Mouse (Mus musculus): ENCODE measurements at regions not wholly inside any gene's neighbourhood (a gene's known extent, or its start where the extent isn't known, plus 50 kb on each side); places are given as distances from the start of the nearest gene placed in this dataset.

GRCm38 (mm10) chr16:39650616-39651015 is 333.5 kb upstream of the Lsamp start:
- ChIA-PET CTCF (no interaction called here), POLR2A (no interaction called here)

DNA sequence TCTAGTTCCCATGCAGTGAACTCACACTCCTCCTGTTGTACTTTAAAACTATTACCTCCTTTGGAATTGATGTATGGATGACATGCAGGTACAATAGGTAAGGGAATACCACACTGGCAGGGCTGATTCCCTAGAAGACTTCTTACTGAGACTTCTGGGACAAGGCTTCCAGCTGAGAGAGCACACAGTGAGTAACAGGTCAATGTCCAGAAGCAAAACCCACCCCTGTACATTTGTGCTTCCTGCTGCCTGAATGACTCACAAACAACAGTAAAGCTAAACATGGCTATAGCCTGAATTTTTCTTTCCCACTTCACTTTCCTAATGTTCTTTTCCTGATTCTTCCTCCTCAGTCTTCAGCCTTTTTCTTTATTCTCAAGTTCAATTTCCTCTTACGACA is 316.3 kb upstream of the Lsamp start:
- POLR2A ChIA-PET: no interaction called here
- CTCF ChIA-PET: no interaction called here

- ChIA-PET CTCF (no interaction called here), POLR2A (no interaction called here)
Measured at GRCm38 (mm10) chr16:39672096-39672985, 311.8 kb upstream of the Lsamp start.

GRCm38 (mm10) chr16:39675775-39676174 is 308.4 kb upstream of the Lsamp start:
- POLR2A ChIA-PET: no interaction called here
- CTCF ChIA-PET: no interaction called here

- ChIA-PET POLR2A (no interaction called here), CTCF (no interaction called here)
Measured at GRCm38 (mm10) chr16:39678285-39678684, 305.9 kb upstream of the Lsamp start.

DNA sequence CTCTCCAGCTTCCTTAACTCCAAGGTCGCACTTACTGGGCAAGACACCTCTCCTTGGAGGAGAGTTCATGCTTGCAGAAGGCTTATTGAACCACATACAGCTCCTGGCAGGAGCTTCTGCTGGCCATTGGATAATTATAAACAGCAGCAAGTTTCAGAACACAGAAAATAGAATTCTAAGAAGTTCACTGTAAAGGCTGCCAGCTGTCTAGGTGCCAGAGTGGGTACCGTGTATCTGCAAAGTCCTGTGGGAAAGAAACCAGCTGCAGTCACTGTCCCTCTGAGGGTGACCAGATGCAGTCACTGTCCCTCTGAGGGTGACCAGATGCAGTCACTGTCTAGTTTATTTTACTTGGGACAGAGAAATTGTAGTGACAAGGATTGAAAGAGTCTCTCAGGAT is 291.1 kb upstream of the Lsamp start:
- POLR2A ChIA-PET: no interaction called here
- CTCF ChIA-PET: no interaction called here

DNA sequence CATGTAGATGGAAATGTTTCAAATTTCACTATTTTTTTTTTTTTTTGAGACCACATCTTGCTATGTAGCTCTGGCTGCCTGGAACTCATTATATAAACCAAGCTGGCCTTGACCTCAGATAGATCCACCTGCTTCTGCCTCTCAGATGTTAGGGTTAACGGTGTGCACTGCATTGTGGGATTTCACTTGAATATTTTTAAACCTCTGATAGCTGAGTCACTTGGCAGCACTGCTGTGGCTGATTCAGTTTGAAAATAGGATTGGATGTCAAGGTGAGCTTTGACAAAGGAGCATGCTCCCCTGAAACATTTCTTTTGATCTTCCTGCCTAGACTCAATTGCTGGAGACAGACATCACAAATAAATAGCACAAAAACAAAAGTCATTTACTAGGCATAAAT is 288.3 kb upstream of the Lsamp start:
- ChIA-PET CTCF (no interaction called here), POLR2A (no interaction called here)

DNA sequence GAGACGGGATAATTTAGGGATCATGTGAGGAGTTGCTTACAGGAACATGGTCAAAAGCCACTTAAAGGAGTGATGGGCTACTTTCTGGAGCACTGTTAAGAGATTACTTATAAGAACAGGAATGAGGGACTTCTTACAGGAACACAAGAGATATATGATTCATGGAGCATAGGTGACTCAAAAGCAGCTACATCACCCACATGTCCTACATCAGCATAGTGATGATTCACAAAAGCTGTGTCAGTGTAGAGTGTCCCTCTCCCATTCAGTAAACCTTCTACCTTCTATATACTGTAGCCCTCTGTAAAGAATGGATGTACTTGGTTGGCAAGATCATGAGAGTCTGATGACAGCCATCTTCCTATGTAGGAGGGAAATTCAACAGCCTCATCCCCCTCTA is 285.0 kb upstream of the Lsamp start:
- CTCF ChIA-PET: no interaction called here
- POLR2A ChIA-PET: no interaction called here

DNA sequence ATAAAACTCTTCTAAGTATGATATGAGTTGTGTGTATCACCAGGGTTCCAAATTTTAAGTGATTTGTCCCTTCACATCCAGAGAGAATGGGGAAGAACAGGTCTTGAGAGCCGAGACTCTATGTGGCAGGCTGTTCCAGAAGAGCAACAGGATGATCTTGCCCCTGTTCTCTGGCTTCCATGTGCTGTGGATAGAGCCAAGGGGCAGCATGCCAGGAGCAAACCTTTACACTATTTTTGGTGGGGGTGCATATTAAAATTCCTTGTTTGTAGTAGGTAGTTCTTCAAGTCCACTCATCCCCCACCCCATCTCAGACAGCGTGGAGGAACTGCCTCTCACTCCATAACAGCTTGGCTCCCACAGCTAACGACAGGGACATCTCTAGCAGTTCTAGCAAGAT is 278.0 kb upstream of the Lsamp start:
- ChIA-PET CTCF (no interaction called here), POLR2A (no interaction called here)

GRCm38 (mm10) chr16:39709387-39710039 is 274.6 kb upstream of the Lsamp start:
- CTCF ChIA-PET: interaction anchor here in 1 of 4 experiments (0.7 kb wide), 1 partner anchor 1519 kb away, joined by 3 read pairs; no protein-coding TSS in a partner anchor
- POLR2A ChIA-PET: no interaction called here

GRCm38 (mm10) chr16:39727586-39727985 is 256.6 kb upstream of the Lsamp start:
- ChIA-PET CTCF (interaction anchor here in 1 of 4 experiments (0.6 kb wide), 1 partner anchor 619 kb away, joined by 3 read pairs; no protein-coding TSS in a partner anchor), POLR2A (no interaction called here)

GRCm38 (mm10) chr16:39746041-39746736 is 238.0 kb upstream of the Lsamp start:
- POLR2A ChIA-PET: no interaction called here
- CTCF ChIA-PET: interaction anchor here in 1 of 4 experiments (0.6 kb wide), 1 partner anchor 1256 kb away, joined by 3 read pairs; no protein-coding TSS in a partner anchor

GRCm38 (mm10) chr16:39751748-39752147 is 232.4 kb upstream of the Lsamp start:
- ChIA-PET POLR2A (no interaction called here), CTCF (interaction anchor here in 1 of 4 experiments (0.7 kb wide), 1 partner anchor 1357 kb away, joined by 4 read pairs; no protein-coding TSS in a partner anchor)

DNA sequence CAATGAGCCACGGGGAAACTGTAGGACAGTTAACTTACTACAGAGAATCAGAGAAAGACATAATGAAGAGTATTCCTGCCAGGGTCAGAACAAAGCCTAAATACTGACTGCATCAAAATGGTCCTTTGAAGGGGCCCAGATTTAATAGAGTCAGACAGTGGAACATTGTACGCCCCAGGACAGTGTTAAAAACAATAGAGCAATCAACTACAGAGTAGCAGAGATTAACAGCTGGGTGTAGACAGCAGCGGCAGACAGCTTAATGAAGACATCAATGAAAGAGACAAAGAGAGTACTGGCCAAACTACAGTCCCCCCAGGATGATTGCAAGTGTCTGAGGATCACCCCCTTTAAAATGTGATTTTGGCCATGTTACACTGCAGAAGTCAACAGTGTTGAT is 183.1 kb upstream of the Lsamp start:
- ChIA-PET POLR2A (no interaction called here), CTCF (no interaction called here)

DNA sequence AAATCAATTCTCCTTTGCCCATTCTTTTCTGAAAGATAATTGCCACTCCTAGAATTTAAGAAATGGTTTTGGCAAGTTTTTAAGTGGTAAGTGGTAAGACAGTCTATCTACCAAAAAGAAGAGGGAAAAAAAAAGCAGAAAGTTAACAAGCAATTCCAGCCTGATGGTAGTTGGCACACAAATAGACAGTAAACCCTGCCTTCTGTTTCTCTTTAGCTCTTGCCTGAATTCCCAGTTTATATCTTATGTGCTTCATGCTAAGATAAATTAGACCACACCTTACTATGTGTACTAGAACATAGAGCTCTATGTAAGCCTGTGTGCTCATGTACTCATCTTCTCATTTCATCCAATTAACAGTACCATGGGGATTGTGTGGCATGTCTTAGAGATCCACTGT is 164.0 kb upstream of the Lsamp start:
- POLR2A ChIA-PET: no interaction called here
- CTCF ChIA-PET: no interaction called here

DNA sequence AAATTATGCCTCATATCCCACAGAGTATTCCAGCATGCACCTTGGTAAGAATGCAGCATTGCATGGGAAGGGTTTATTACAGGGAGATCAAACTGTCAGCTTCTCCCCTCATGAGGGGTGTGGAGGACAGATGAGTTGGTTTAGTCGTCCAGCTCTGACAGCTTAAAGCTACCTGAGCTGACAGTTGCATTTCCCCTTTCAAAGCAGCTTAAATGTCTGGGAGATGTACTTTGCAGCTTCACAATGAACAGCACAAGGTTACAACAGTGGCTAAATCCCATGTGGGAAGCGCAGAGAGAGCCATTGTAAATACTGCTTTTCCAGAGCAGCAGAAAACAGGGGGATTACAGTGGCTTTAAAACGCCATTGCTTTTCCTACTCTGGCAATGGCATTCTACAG is 149.9 kb upstream of the Lsamp start:
- POLR2A ChIA-PET: no interaction called here
- CTCF ChIA-PET: no interaction called here

GRCm38 (mm10) chr16:39881525-39881924 is 102.6 kb upstream of the Lsamp start:
- CTCF ChIA-PET: interaction anchor here in 1 of 4 experiments (0.6 kb wide), 1 partner anchor 265 kb away, joined by 3 read pairs; no protein-coding TSS in a partner anchor

DNA sequence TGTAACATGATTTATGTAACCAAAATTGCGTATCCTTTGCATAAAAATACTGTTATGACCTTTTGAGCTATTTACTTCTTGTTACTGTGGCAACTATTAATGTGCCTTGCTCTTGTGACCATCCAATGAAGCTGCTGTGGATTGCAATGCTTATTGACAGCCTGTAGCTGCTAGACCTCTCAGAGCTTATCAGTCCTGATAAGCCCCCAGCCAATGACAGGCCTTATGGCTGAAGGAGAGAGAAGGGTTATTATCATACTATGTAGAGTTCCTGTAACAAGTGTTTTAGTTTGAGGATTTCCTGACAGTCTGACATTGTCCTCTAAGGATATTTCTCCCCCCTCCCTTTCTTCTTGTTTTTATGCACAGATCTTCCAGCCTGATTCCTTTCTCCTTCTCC is 96.2 kb upstream of the Lsamp start:
- POLR2A ChIA-PET: no interaction called here
- CTCF ChIA-PET: no interaction called here

More at GRCm38 (mm10) chr16:39881525-39881924, 102.6 kb upstream of the Lsamp start:
- POLR2A ChIA-PET: no interaction called here

Measured in embryonic stem cell, embryonic (primary cell).